Mouse (Mus musculus): ENCODE data around the gene Zbtb46. TPM values are rescaled to one million over a fixed set of nuclear protein-coding genes. Genes with fewer than 3 reads are reported as not detected.

The Zbtb46 gene
- polyA plus RNA-seq, 2 experiments: 5.3 to 6.8 TPM

- Histone ChIP-seq H3K4me1 (replicated peaks; ENCODE audit: control insufficient read depth in 2 of 2, insufficient read depth in 2 of 2, low read length in 1 of 2) (no peaks in the 10 kb centered on the region), H3K9me3 (ENCODE audit: control insufficient read depth, low read length) (no peaks in the 10 kb centered on the region), H3K27ac (no peak overlapping the region), H3K4me3 (ENCODE audit: insufficient read depth in 1 of 2, low read depth in 2 of 2, low read length in 2 of 2) (no peak overlapping the region), H3K4me2 (ENCODE audit: low read depth) (no peak overlapping the region), H3K36me3 (replicated peaks; ENCODE audit: control insufficient read depth, insufficient read depth, low read depth) (peaks cover 42% of the 10 kb centered on the region), H3K27me3 (ENCODE audit: control insufficient read depth, insufficient read depth, low read length) (no peaks in the 10 kb centered on the region), H3K9ac (replicated peaks) (no peak overlapping the region)
- TF ChIP-seq CTCF (IDR thresholded peaks at IDR 0.05; ENCODE audit: low read depth) (no peak), EP300 (IDR thresholded peaks at IDR 0.05; ENCODE audit: low read depth) (no peak)
- WGBS (ENCODE audit: insufficient replicate concordance): 70% methylated on average over 3 of the region's 3 CpGs
- no peak for DNase-seq (ENCODE audit: low read depth in 3 of 3, low spot score in 3 of 3)
- no peak for ATAC-seq (ENCODE audit: insufficient read depth)
Observed at GRCm38 (mm10) chr2:181356780-181357179, 102.4 kb downstream of the Zbtb46 start.

DNA sequence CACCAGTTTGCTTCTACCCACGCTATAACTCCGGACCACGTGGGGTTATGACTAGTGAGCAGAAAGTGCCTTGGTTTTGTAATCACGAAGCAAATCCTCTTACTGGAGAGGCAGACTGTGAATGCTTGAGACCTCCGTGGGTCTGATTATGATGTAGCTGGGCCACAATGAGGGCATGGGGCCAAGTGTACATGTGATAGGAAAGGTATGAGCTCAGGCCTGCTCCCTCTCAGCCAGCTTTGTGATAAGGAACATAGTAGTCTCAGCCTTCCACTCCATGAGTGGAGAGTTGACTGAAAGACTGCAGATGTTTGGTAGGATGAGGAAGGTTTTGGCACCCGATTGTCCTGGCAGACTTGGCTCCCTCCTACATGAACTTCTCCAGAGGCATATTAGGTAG lies 116.5 kb downstream of the Zbtb46 start:
- Histone ChIP-seq H3K4me1 (replicated peaks; ENCODE audit: control insufficient read depth in 2 of 2, insufficient read depth in 2 of 2, low read length in 1 of 2) (no peaks in the 10 kb centered on the region), H3K9ac (replicated peaks) (no peak overlapping the region), H3K36me3 (replicated peaks; ENCODE audit: control insufficient read depth, insufficient read depth, low read depth) (peaks cover 28% of the 10 kb centered on the region), H3K27me3 (ENCODE audit: control insufficient read depth, insufficient read depth, low read length) (no peaks in the 10 kb centered on the region), H3K4me3 (ENCODE audit: insufficient read depth in 1 of 2, low read depth in 2 of 2, low read length in 2 of 2) (no peak overlapping the region), H3K9me3 (ENCODE audit: control insufficient read depth, low read length) (no peaks in the 10 kb centered on the region), H3K27ac (no peak overlapping the region), H3K4me2 (ENCODE audit: low read depth) (no peak overlapping the region)
- DNase-seq (ENCODE audit: low read depth in 3 of 3, low spot score in 3 of 3) (no peak), ATAC-seq (ENCODE audit: insufficient read depth) (no peak)
- WGBS (ENCODE audit: insufficient replicate concordance): 85% methylated on average over 6 of the region's 6 CpGs
- TF ChIP-seq EP300 (IDR thresholded peaks at IDR 0.05; ENCODE audit: low read depth) (no peak), CTCF (IDR thresholded peaks at IDR 0.05; ENCODE audit: low read depth) (no peak)

- TF ChIP-seq CTCF (IDR thresholded peaks at IDR 0.05; ENCODE audit: low read depth) (no peak), EP300 (IDR thresholded peaks at IDR 0.05; ENCODE audit: low read depth) (no peak)
- no peak overlapping the region for H3K4me3 ChIP-seq (ENCODE audit: insufficient read depth in 1 of 2, low read depth in 2 of 2, low read length in 2 of 2)
- no peaks in the 10 kb centered on the region for H3K9me3 ChIP-seq (ENCODE audit: control insufficient read depth, low read length)
- no peak overlapping the region for H3K27ac ChIP-seq
- no peaks in the 10 kb centered on the region for H3K4me1 ChIP-seq (replicated peaks; ENCODE audit: control insufficient read depth in 2 of 2, insufficient read depth in 2 of 2, low read length in 1 of 2)
- no peak for ATAC-seq (ENCODE audit: insufficient read depth)
- no peak overlapping the region for H3K4me2 ChIP-seq (ENCODE audit: low read depth)
- peaks cover 32% of the 10 kb centered on the region for H3K36me3 ChIP-seq (replicated peaks; ENCODE audit: control insufficient read depth, insufficient read depth, low read depth)
- WGBS (ENCODE audit: insufficient replicate concordance): 84% methylated on average over 4 of the region's 4 CpGs
- DNase-seq (ENCODE audit: low read depth in 3 of 3, low spot score in 3 of 3): no peak
- no peaks in the 10 kb centered on the region for H3K27me3 ChIP-seq (ENCODE audit: control insufficient read depth, insufficient read depth, low read length)
- H3K9ac ChIP-seq (replicated peaks): no peak overlapping the region
Observed at GRCm38 (mm10) chr2:181340426-181340825, 118.8 kb downstream of the Zbtb46 start.

Other genes with a start within 250 kb of the Zbtb46 start
- gene Srms, start 246.2 kb downstream of the Zbtb46 start, polyA plus RNA-seq (2012; rRNA removed): 0.15 and 0.19 TPM in 2 replicates
- 0.22 and 0.39 TPM in 2 replicates for gene Srms, start 246.2 kb downstream of the Zbtb46 start, polyA plus RNA-seq (2014; fragmentation: Nextera tagmentation; extraction: Ambion mirVana)
- 0.22 and 0.25 TPM in 2 replicates for gene Fndc11, start 239.4 kb downstream of the Zbtb46 start, polyA plus RNA-seq (2012; rRNA removed)
- gene Fndc11, start 239.4 kb downstream of the Zbtb46 start, polyA plus RNA-seq (2014; fragmentation: Nextera tagmentation; extraction: Ambion mirVana): 0.14 and 0.24 TPM in 2 replicates
- gene Helz2, start 217.4 kb downstream of the Zbtb46 start, polyA plus RNA-seq (2012; rRNA removed): 4.2 and 4.6 TPM in 2 replicates
- 1.6 and 2.0 TPM in 2 replicates for gene Helz2, start 217.4 kb downstream of the Zbtb46 start, polyA plus RNA-seq (2014; fragmentation: Nextera tagmentation; extraction: Ambion mirVana)
- gene Gmeb2, start 171.4 kb downstream of the Zbtb46 start, polyA plus RNA-seq (2012; rRNA removed): 11.0 and 12.2 TPM in 2 replicates
- 7.6 and 10.3 TPM in 2 replicates for gene Gmeb2, start 171.4 kb downstream of the Zbtb46 start, polyA plus RNA-seq (2014; fragmentation: Nextera tagmentation; extraction: Ambion mirVana)
- gene Stmn3, start 144.9 kb downstream of the Zbtb46 start, polyA plus RNA-seq (2012; rRNA removed): 0.06 and 1.0 TPM in 2 replicates
- 0.09 TPM in 1 of 2 replicates, not detected in the other for gene Stmn3, start 144.9 kb downstream of the Zbtb46 start, polyA plus RNA-seq (2014; fragmentation: Nextera tagmentation; extraction: Ambion mirVana)
- 39.1 and 40.3 TPM in 2 replicates for gene Rtel1, start 139.7 kb downstream of the Zbtb46 start, polyA plus RNA-seq (2012; rRNA removed)
- 26.2 and 29.3 TPM in 2 replicates for gene Rtel1, start 139.7 kb downstream of the Zbtb46 start, polyA plus RNA-seq (2014; fragmentation: Nextera tagmentation; extraction: Ambion mirVana)
- 7.7 and 8.8 TPM in 2 replicates for gene Zgpat, start 94.5 kb downstream of the Zbtb46 start, polyA plus RNA-seq (2012; rRNA removed)
- gene Zgpat, start 94.5 kb downstream of the Zbtb46 start, polyA plus RNA-seq (2014; fragmentation: Nextera tagmentation; extraction: Ambion mirVana): 8.4 and 10.5 TPM in 2 replicates
- gene Arfrp1, start 94.0 kb downstream of the Zbtb46 start, polyA plus RNA-seq (2012; rRNA removed): 13.3 and 21.1 TPM in 2 replicates
- gene Arfrp1, start 94.0 kb downstream of the Zbtb46 start, polyA plus RNA-seq (2014; fragmentation: Nextera tagmentation; extraction: Ambion mirVana): 14.8 and 16.9 TPM in 2 replicates
- gene Lime1, start 79.3 kb downstream of the Zbtb46 start, polyA plus RNA-seq (2012; rRNA removed): 10.9 and 12.3 TPM in 2 replicates
- 4.0 and 4.7 TPM in 2 replicates for gene Lime1, start 79.3 kb downstream of the Zbtb46 start, polyA plus RNA-seq (2014; fragmentation: Nextera tagmentation; extraction: Ambion mirVana)
- 0.01 TPM in 1 of 2 replicates, not detected in the other for gene Abhd16b, start 33.8 kb upstream of the Zbtb46 start, polyA plus RNA-seq (2012; rRNA removed)
- gene Abhd16b, start 33.8 kb upstream of the Zbtb46 start, polyA plus RNA-seq (2014; fragmentation: Nextera tagmentation; extraction: Ambion mirVana): not detected in 2 replicates
- 19.6 and 36.1 TPM in 2 replicates for gene Tpd52l2, start 37.7 kb upstream of the Zbtb46 start, polyA plus RNA-seq (2012; rRNA removed)
- gene Tpd52l2, start 37.7 kb upstream of the Zbtb46 start, polyA plus RNA-seq (2014; fragmentation: Nextera tagmentation; extraction: Ambion mirVana): 78.3 and 80.5 TPM in 2 replicates
- gene Dnajc5, start 61.1 kb upstream of the Zbtb46 start, polyA plus RNA-seq (2012; rRNA removed): 12.5 and 13.9 TPM in 2 replicates
- 20.0 and 23.7 TPM in 2 replicates for gene Dnajc5, start 61.1 kb upstream of the Zbtb46 start, polyA plus RNA-seq (2014; fragmentation: Nextera tagmentation; extraction: Ambion mirVana)
- gene Uckl1, start 125.5 kb upstream of the Zbtb46 start, polyA plus RNA-seq (2012; rRNA removed): 30.8 and 33.3 TPM in 2 replicates
- gene Uckl1, start 125.5 kb upstream of the Zbtb46 start, polyA plus RNA-seq (2014; fragmentation: Nextera tagmentation; extraction: Ambion mirVana): 18.7 and 21.6 TPM in 2 replicates
- gene Prpf6, start 132.4 kb upstream of the Zbtb46 start, polyA plus RNA-seq (2012; rRNA removed): 9.5 and 15.7 TPM in 2 replicates
- gene Prpf6, start 132.4 kb upstream of the Zbtb46 start, polyA plus RNA-seq (2014; fragmentation: Nextera tagmentation; extraction: Ambion mirVana): 22.3 and 25.9 TPM in 2 replicates
- gene Zfp512b, start 133.4 kb upstream of the Zbtb46 start, polyA plus RNA-seq (2012; rRNA removed): 8.8 and 9.5 TPM in 2 replicates
- gene Zfp512b, start 133.4 kb upstream of the Zbtb46 start, polyA plus RNA-seq (2014; fragmentation: Nextera tagmentation; extraction: Ambion mirVana): 4.4 and 6.5 TPM in 2 replicates
- gene Samd10, start 139.8 kb upstream of the Zbtb46 start, polyA plus RNA-seq (2012; rRNA removed): 1.6 TPM in 2 replicates
- 1.5 TPM in 2 replicates for gene Samd10, start 139.8 kb upstream of the Zbtb46 start, polyA plus RNA-seq (2014; fragmentation: Nextera tagmentation; extraction: Ambion mirVana)
- 0.08 and 0.09 TPM in 2 replicates for gene Gm29797, start 197.6 kb upstream of the Zbtb46 start, polyA plus RNA-seq (2012; rRNA removed)
- 0.14 TPM in 1 of 2 replicates, not detected in the other for gene Gm29797, start 197.6 kb upstream of the Zbtb46 start, polyA plus RNA-seq (2014; fragmentation: Nextera tagmentation; extraction: Ambion mirVana)
- 5.5 TPM in 2 replicates for gene Sox18, start 212.2 kb upstream of the Zbtb46 start, polyA plus RNA-seq (2012; rRNA removed)
- gene Sox18, start 212.2 kb upstream of the Zbtb46 start, polyA plus RNA-seq (2014; fragmentation: Nextera tagmentation; extraction: Ambion mirVana): 4.1 and 5.0 TPM in 2 replicates
- gene Tcea2, start 220.9 kb upstream of the Zbtb46 start, polyA plus RNA-seq (2012; rRNA removed): 3.0 and 3.4 TPM in 2 replicates
- gene Tcea2, start 220.9 kb upstream of the Zbtb46 start, polyA plus RNA-seq (2014; fragmentation: Nextera tagmentation; extraction: Ambion mirVana): 1.3 and 1.8 TPM in 2 replicates
- gene Rgs19, start 234.6 kb upstream of the Zbtb46 start, polyA plus RNA-seq (2012; rRNA removed): 19.0 and 20.6 TPM in 2 replicates
- 15.8 and 21.0 TPM in 2 replicates for gene Rgs19, start 234.6 kb upstream of the Zbtb46 start, polyA plus RNA-seq (2014; fragmentation: Nextera tagmentation; extraction: Ambion mirVana)
- gene Lkaaear1, start 239.0 kb upstream of the Zbtb46 start, polyA plus RNA-seq (2012; rRNA removed): not detected in 2 replicates
- gene Lkaaear1, start 239.0 kb upstream of the Zbtb46 start, polyA plus RNA-seq (2014; fragmentation: Nextera tagmentation; extraction: Ambion mirVana): not detected in 2 replicates